Mouse (Mus musculus): Measurements from ENCODE around the gene St7l. TPM values are rescaled to one million over a fixed set of nuclear protein-coding genes. Genes with fewer than 3 reads are reported as not detected.

The St7l gene
- polyA plus RNA-seq (2015; fragmentation: Nextera tagmentation; extraction: Ambion mirVana): 33.6 and 34.6 TPM in 2 replicates

DNA sequence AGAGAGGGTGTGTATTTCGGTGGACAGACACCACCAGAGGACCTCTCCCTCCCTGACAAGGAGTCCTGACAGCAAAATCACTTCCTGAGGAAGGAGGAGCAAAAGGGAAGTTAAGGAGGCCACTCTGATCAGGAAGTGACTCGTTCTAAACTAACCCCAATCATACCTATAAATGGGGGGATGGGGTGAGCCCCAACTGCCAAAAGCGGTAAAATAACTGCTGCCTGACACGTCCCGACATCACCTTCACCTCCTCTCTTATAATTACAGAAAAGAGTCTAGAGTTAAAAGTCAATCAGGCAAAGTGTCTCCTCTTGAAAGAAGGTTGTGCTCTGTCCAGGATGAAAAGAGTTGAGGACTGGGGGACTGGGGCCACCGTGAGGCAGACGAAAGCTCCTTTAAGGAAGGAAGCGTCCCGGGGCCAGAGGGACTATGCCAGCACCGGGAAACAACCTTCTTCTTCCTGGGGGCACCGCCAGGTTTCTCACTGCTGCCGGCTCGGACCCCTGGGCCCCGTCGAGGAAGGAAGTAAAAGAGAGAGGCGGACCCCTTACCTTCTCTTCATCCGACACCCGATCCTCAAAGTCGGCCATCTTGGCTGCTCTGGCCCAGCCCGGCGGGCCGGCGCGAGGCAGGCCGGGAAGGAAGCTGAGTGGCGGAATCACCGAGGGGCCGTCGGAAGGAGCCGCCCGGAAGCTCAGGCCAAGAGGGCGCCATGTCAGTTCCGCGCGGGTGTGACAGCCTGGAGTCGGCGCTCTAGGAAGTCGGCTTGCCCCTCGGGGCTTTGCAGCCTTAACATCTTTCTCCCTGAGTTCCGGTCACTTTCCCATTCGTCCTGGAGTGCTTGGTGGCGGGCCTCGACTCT is at the start of gene St7l, which contains the start of gene Capza1:
Gene St7l, plus strand, starts transcription at position 220 of the 865 bp plus-strand sequence.
Gene Capza1, minus strand, starts transcription at position 720 of the 865 bp plus-strand sequence.
- no peaks in the 10 kb centered on the region for H3K27me3 ChIP-seq (replicated peaks)
- H3K9ac ChIP-seq (replicated peaks): peak within 1 kb of the TSS; percentile 96
- ATAC-seq (ENCODE audit: low FRiP score): peak; percentile 97
- peak within 1 kb of the TSS; percentile 95 for H3K27ac ChIP-seq (replicated peaks)
- peaks cover 43% of the 10 kb centered on the region for H3K4me1 ChIP-seq
- no peaks in the 10 kb centered on the region; the same call in 1 of the 2 replicates for H3K36me3 ChIP-seq
- peak within 1 kb of the TSS; percentile 74 for H3K4me2 ChIP-seq
- WGBS: 2% methylated on average over 43 of the region's 43 CpGs
- H3K4me3 ChIP-seq (replicated peaks): peak within 1 kb of the TSS; percentile 97
- H3K9me3 ChIP-seq (replicated peaks): no peaks in the 10 kb centered on the region

DNA sequence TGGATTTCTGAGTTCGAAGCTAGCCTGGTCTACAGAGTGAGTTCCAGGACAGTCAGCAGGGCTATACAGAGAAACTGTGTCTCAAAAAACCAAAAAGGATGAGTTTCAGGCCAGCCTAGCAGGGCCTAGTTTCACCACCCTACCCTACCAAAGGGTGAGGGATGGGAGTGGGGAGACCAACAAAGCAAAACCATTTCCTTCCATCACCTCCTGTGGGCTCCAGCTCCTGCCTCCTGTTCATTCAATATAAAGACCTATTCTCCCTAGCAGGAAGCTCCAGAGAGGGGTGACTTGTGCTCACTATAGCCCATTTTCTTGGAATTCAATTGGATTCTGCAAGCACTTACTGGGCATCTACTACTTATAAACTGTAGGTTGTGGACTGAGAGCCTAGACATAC is 49.1 kb upstream of the St7l start:
- H3K4me1 ChIP-seq: peaks cover 19% of the 10 kb centered on the region
- no peaks in the 10 kb centered on the region for H3K36me3 ChIP-seq
- H3K9ac ChIP-seq (replicated peaks): no peak overlapping the region
- H3K27ac ChIP-seq (replicated peaks): no peak overlapping the region
- H3K4me2 ChIP-seq: no peak overlapping the region
- H3K27me3 ChIP-seq (replicated peaks): no peaks in the 10 kb centered on the region
- 96% methylated on average over 1 of the region's 1 CpGs for WGBS
- no peak for ATAC-seq (ENCODE audit: low FRiP score)
- H3K9me3 ChIP-seq (replicated peaks): no peaks in the 10 kb centered on the region
- no peak overlapping the region for H3K4me3 ChIP-seq (replicated peaks)

DNA sequence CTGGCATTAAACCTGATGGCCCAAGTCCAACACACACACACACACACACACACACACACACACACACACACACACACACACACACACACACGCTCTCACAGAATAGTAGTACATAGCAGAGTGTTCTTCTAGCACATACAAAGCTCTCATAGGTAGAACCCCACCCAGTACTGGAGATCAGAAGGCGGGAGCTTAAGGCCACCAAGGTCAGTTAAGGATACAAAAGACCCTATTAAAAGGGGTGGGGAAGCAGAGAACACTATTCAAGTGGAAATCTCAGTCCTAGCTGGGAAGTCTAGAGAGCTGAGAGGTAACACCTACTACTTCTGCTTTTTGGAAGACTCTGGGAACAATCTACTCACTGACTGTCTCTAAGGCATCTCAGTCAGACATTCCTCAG is 48.5 kb upstream of the St7l start:
- Histone ChIP-seq H3K27me3 (replicated peaks) (no peaks in the 10 kb centered on the region), H3K27ac (replicated peaks) (no peak overlapping the region), H3K4me3 (replicated peaks) (no peak overlapping the region), H3K36me3 (no peaks in the 10 kb centered on the region), H3K4me2 (no peak overlapping the region), H3K9ac (replicated peaks) (no peak overlapping the region), H3K9me3 (replicated peaks) (no peaks in the 10 kb centered on the region), H3K4me1 (peaks cover 19% of the 10 kb centered on the region)
- ATAC-seq (ENCODE audit: low FRiP score): no peak
- 81% methylated on average over 2 of the region's 2 CpGs for WGBS

DNA sequence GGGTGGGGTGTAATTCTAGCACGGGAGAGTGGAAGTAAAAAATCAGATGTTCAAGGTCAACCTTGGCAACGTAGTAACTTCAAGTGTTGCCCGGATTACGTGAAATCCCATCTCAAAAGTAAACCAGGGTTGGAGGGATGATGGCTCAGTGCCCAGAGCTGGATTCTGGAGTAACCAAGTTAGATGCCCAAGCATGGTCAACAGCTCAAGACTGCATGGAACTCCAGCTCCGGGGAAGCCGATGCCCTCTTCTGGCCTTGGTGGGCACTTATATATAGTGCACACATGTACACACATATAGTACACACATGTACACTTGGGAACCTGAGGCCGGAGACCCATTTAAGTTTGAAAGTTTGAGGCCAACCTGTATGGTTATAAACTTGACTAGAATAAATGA is 47.7 kb upstream of the St7l start:
- Histone ChIP-seq H3K4me3 (replicated peaks) (no peak overlapping the region), H3K4me1 (peaks cover 19% of the 10 kb centered on the region), H3K9me3 (replicated peaks) (no peaks in the 10 kb centered on the region), H3K27ac (replicated peaks) (no peak overlapping the region), H3K36me3 (no peaks in the 10 kb centered on the region), H3K4me2 (no peak overlapping the region), H3K9ac (replicated peaks) (no peak overlapping the region), H3K27me3 (replicated peaks) (no peaks in the 10 kb centered on the region)
- no peak for ATAC-seq (ENCODE audit: low FRiP score)
- 98% methylated on average over 7 of the region's 7 CpGs for WGBS

DNA sequence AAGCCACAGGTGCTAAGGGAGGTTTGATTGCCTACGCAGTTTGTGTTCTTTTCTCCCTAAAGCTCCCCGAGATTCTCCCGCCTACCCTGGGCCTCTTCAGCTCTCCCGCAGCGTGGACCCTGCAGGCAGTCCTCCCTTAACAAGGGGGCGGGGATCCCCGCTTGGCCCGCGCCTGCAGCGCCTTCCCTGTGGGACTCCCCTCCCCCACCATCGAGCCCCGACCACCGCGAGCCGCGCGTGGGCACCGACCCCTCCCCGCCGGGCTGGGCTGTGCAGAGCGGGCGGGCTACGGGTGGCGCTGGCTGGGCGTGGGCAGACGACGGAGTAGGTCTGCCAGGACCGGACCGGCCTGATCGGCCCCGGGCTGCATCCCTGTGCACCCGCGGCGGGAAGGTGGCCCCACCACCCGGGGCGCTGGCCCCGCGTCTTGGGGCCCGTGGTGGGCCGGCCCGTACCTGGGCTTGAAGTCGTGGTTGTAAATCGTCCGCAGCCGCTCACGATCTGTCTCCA is 46.3 kb upstream of the St7l start:
- Histone ChIP-seq H3K36me3 (no peaks in the 10 kb centered on the region; the same call in 1 of the 2 replicates), H3K4me1 (peaks cover 19% of the 10 kb centered on the region), H3K27me3 (replicated peaks) (no peaks in the 10 kb centered on the region), H3K27ac (replicated peaks) (peak overlapping the region; percentile 79), H3K9ac (replicated peaks) (peak overlapping the region; percentile 66), H3K9me3 (replicated peaks) (no peaks in the 10 kb centered on the region), H3K4me3 (replicated peaks) (peak overlapping the region; percentile 74), H3K4me2 (peak overlapping the region; percentile 94)
- under 1% methylated on average over 46 of the region's 46 CpGs for WGBS
- peak; percentile 73 for ATAC-seq (ENCODE audit: low FRiP score)

DNA sequence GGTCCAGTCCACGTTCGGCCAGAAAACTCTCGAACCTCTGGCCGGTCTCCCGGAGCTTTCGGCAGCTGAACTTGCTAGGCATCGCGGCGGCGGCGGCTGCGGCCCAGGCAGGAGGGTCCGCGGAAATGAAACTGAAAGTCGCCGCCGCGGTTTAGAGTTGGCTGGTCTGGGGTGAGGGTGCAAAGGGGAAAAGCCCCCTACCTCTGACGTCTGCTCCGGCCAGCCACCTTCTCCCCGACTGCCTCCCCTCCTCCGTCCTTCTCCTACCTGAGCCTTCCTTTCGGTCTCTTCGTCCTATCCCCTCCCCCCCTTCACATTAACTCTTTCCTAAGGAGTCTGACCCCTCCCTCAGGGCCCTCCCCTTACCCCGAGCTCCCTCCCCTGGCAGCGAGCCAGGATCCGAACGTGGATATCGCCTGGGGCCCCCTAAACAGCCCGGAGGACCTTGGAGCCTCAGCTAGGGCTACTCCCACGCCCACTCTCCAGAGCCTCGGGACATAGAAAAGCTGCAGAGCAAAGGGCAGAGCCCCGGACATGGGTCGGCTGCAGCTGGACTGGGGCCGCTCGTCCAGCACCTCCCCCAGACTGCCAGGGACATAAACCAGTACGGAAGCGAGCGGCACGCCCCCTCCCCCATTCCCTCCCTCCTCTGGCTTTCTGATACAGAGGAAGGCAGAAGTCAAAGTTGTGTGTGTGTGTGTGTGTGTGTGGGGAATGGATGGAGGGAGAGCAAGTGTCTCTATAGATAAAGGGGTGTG is 45.6 kb upstream of the St7l start, which contains the start of gene Mov10:
Gene Mov10, minus strand, starts transcription at position 573 of the 758 bp plus-strand sequence.
- peak within 1 kb of the TSS; percentile 66 for H3K9ac ChIP-seq (replicated peaks)
- no peaks in the 10 kb centered on the region; the same call in 1 of the 2 replicates for H3K36me3 ChIP-seq
- 0% methylated on average over 40 of the region's 40 CpGs for WGBS
- H3K4me2 ChIP-seq: peak within 1 kb of the TSS; percentile 94
- no peaks in the 10 kb centered on the region for H3K9me3 ChIP-seq (replicated peaks)
- H3K27ac ChIP-seq (replicated peaks): peak within 1 kb of the TSS; percentile 79
- peaks cover 19% of the 10 kb centered on the region for H3K4me1 ChIP-seq
- no peaks in the 10 kb centered on the region for H3K27me3 ChIP-seq (replicated peaks)
- peak within 1 kb of the TSS; percentile 74 for H3K4me3 ChIP-seq (replicated peaks)
- ATAC-seq (ENCODE audit: low FRiP score): peak; percentile 70

DNA sequence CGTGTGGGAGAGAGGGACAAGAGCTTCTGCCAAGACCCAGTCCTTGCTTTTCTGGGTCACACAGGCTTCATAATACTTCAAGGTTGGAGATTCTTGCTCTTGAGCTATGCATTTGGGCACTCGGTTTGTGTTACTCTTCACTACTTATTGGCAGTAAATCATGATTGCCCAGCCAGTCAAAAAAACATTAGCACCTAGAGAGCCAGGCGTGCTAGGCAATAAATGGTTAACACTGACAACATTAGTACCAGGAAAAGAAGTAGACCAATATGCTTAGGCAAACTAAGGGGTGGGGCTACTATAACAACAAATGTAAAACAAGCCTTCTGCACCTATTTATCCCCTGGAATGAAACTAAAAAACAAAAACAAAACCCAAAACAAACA is 45.1 kb upstream of the St7l start:
- H3K9me3 ChIP-seq (replicated peaks): no peaks in the 10 kb centered on the region
- peak overlapping the region; percentile 74 for H3K4me3 ChIP-seq (replicated peaks)
- peaks cover 19% of the 10 kb centered on the region for H3K4me1 ChIP-seq
- no peaks in the 10 kb centered on the region for H3K27me3 ChIP-seq (replicated peaks)
- ATAC-seq (ENCODE audit: low FRiP score): no peak; the same call in 1 of the 2 replicates
- no peaks in the 10 kb centered on the region; the same call in 1 of the 2 replicates for H3K36me3 ChIP-seq
- WGBS: 1% methylated on average over 3 of the region's 3 CpGs
- H3K9ac ChIP-seq (replicated peaks): peak overlapping the region; percentile 66
- peak overlapping the region; percentile 94 for H3K4me2 ChIP-seq
- peak overlapping the region; percentile 79 for H3K27ac ChIP-seq (replicated peaks)

DNA sequence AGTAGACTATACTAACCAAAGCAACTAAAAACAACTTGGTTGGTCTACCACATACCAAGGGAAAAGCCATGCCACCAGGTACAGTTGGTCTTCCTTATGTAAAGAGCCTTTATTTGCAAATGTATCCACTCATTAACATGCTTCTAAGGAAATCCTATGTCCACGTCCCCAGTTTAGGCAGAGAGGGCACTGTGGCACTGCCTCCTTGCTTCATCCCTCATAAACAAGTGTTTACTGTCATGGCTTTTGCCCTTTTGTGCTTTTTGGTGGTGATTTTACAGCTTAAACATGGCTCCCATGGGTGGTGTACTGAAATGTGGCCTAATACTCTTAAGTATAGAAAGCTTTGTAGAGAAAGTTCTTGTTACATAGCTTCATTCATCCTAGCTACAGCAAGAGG is 43.4 kb upstream of the St7l start:
- Histone ChIP-seq H3K4me2 (no peak overlapping the region), H3K9ac (replicated peaks) (no peak overlapping the region), H3K4me3 (replicated peaks) (no peak overlapping the region), H3K9me3 (replicated peaks) (no peaks in the 10 kb centered on the region), H3K27me3 (replicated peaks) (no peaks in the 10 kb centered on the region), H3K27ac (replicated peaks) (no peak overlapping the region), H3K4me1 (peaks cover 19% of the 10 kb centered on the region), H3K36me3 (peaks cover 4% of the 10 kb centered on the region)
- WGBS: 55% methylated on average over 1 of the region's 1 CpGs
- no peak for ATAC-seq (ENCODE audit: low FRiP score)

DNA sequence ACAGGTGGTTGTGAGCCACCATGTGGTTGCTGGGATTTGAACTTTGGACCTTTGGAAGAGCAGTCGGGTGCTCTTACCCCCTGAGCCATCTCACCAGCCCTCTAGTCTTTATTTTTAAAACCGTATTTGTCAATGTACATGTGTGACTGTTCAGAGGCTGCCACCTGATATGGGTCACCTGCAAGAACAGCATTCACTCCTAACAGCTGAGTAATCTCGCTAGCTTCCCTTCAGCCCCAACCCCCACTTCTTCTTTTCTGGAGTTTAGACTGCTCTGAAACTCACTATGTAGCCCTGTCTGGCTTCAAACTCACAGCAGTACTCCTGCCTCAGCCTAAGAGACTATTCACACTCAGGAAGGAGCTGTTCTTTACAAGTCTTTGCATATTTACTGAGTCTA is 41.4 kb upstream of the St7l start:
- Histone ChIP-seq H3K27me3 (replicated peaks) (no peaks in the 10 kb centered on the region), H3K9me3 (replicated peaks) (no peaks in the 10 kb centered on the region), H3K4me3 (replicated peaks) (no peak overlapping the region), H3K36me3 (peaks cover 15% of the 10 kb centered on the region), H3K4me1 (peaks cover 9% of the 10 kb centered on the region), H3K9ac (replicated peaks) (no peak overlapping the region), H3K4me2 (no peak overlapping the region), H3K27ac (replicated peaks) (no peak overlapping the region)
- 88% methylated on average over 3 of the region's 3 CpGs for WGBS
- no peak for ATAC-seq (ENCODE audit: low FRiP score)

DNA sequence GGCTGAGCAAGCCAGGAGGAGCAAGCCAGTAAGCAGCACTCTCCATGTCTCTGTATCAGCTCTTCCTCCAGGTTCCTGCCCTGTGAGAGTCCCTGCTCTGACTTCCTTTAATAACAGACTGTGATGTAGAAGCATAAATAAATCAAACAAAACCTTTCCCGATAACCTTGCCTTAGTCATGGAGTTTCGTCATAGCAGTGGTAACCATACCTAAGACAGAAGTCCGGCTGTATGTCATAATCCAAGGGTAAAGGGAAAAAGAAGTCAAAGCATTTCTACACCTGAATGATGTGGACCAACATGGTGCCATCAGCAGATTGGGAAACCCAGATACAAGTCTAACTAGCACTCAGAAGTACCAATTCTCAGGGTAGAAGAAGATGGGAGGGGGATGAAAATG is 28.0 kb upstream of the St7l start:
- Histone ChIP-seq H3K27ac (replicated peaks) (no peak overlapping the region), H3K27me3 (replicated peaks) (no peaks in the 10 kb centered on the region), H3K9me3 (replicated peaks) (no peaks in the 10 kb centered on the region), H3K4me3 (replicated peaks) (no peak overlapping the region), H3K36me3 (peaks cover 37% of the 10 kb centered on the region), H3K4me2 (no peak overlapping the region), H3K9ac (replicated peaks) (no peak overlapping the region), H3K4me1 (no peaks in the 10 kb centered on the region)
- WGBS: 99% methylated on average over 3 of the region's 3 CpGs
- ATAC-seq (ENCODE audit: low FRiP score): no peak

DNA sequence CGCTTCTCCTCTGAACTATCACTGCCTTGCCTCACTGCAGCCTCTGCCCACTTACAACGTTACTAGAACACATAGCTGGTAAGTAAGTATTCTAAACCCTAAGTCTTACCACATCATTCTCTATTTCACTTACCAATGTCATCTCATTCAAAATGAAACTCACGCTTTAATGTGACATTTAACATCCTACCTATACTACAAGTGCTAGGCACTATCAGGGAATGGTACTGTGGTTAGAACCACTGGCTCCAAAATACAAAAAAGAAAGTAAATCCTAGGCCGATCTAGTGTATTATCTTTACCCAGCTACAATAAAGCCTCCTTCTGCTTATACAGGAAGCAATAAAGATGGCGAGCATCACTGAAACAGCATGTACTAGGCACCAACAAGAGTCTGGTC is 22.8 kb upstream of the St7l start:
- no peak for ATAC-seq (ENCODE audit: low FRiP score)
- Histone ChIP-seq H3K9me3 (replicated peaks) (no peaks in the 10 kb centered on the region), H3K4me3 (replicated peaks) (no peak overlapping the region), H3K4me2 (no peak overlapping the region), H3K27ac (replicated peaks) (no peak overlapping the region), H3K9ac (replicated peaks) (no peak overlapping the region), H3K27me3 (replicated peaks) (no peaks in the 10 kb centered on the region), H3K4me1 (no peaks in the 10 kb centered on the region), H3K36me3 (peaks cover 32% of the 10 kb centered on the region)
- WGBS: 96% methylated on average over 5 of the region's 5 CpGs

Measured in neural tube, embryonic 15.5 days (tissue).